Mouse (Mus musculus) erythroid progenitor cell, adult 5-6 weeks (primary cell): ENCODE data around the gene Rbm12b1. TPM values are rescaled to one million over a fixed set of nuclear protein-coding genes. Genes with fewer than 3 reads are reported as not detected.
A peak's percentile ranks its signal among the peaks of the same experiment; 100 is the strongest.
"Not testable (repeated sequence)": the region's sequence is repeated elsewhere in the genome, so short reads cannot be mapped to it uniquely, and the experiment has no call there.

Source experiments
- ATAC-seq: replicated peaks from 2 replicates; pipeline ENCODE4 v1.8.0; 2016; ENCODE audit warnings: moderate number of reproducible peaks, mild to moderate bottlenecking, moderate TSS enrichment, inconsistent platforms; ENCODE audit not compliant: poor library complexity, low FRiP score, severe bottlenecking
- total RNA-seq, 2 experiments: library from RNA; stranded (forward) in 1 of 2; stranded (reverse) in 1 of 2; fragments of 150-400 nt in 1 of 2; fragments of 186-747, 209-891 nt in 1 of 2; gene quantifications; 2 replicates each; pipeline versions ENCODE4 v1.2.3 to v1.2.4; 2015 to 2017; ENCODE audit warnings: low replicate concordance in 2 of 2

Rbm12b1 gene
- total RNA-seq (2015; ENCODE audit: low replicate concordance), result 2.1 TPM in 1 of 2 replicates, not detected in the other
- 0.64 and 2.6 TPM in 2 replicates for total RNA-seq (2017; ENCODE audit: low replicate concordance)

GRCm38 (mm10) chr4:12140141-12140567, at the start of gene Rbm12b1:
TSS of gene Rbm12b1 (plus strand) at chr4:12140264.
- ATAC-seq, result peak; percentile 73

- ATAC-seq, result peak; percentile 95
These were observed 563 bp downstream of the Rbm12b1 start for GRCm38 (mm10) chr4:12140592-12141062.

- ATAC-seq, result not testable (repeated sequence)
These were observed 1.5 kb downstream of the Rbm12b1 start for GRCm38 (mm10) chr4:12141516-12141915.

- no peak for ATAC-seq
These were observed 7.6 kb downstream of the Rbm12b1 start for GRCm38 (mm10) chr4:12147660-12148059.

- ATAC-seq, result no peak
These were observed 30.9 kb downstream of the Rbm12b1 start for GRCm38 (mm10) chr4:12170986-12171317.

GRCm38 (mm10) chr4:12171318-12172091, 31.4 kb downstream of the Rbm12b1 start, which contains the start of gene Fam92a:
TSS of gene Fam92a (minus strand) at chr4:12172015.
- ATAC-seq, result no peak

- ATAC-seq, result no peak
These were observed 38.9 kb downstream of the Rbm12b1 start for GRCm38 (mm10) chr4:12178992-12179391.

Other genes starting within 250 kb of the Rbm12b1 start
- not detected in 2 replicates for gene Gm10604, start 159.0 kb upstream of the Rbm12b1 start, total RNA-seq (2015; ENCODE audit: low replicate concordance)
- not detected in 2 replicates for gene Gm10604, start 159.0 kb upstream of the Rbm12b1 start, total RNA-seq (2017; ENCODE audit: low replicate concordance)
- gene Rbm12b2, start 50.8 kb upstream of the Rbm12b1 start, total RNA-seq (2015; ENCODE audit: low replicate concordance), result 7.2 and 10.5 TPM in 2 replicates
- 9.1 and 22.2 TPM in 2 replicates for gene Rbm12b2, start 50.8 kb upstream of the Rbm12b1 start, total RNA-seq (2017; ENCODE audit: low replicate concordance)
- gene Fam92a, start 31.8 kb downstream of the Rbm12b1 start, total RNA-seq (2015; ENCODE audit: low replicate concordance), result 39.4 TPM in 1 of 2 replicates, not detected in the other
- 6.8 TPM in 1 of 2 replicates, not detected in the other for gene Fam92a, start 31.8 kb downstream of the Rbm12b1 start, total RNA-seq (2017; ENCODE audit: low replicate concordance)